Mouse (Mus musculus): Measurements from ENCODE around the gene Bcorl1. TPM values are rescaled to one million over a fixed set of nuclear protein-coding genes. Genes with fewer than 3 reads are reported as not detected.

Gene Bcorl1
- polyA plus RNA-seq (2017; shearing (Covaris generic)): 1.3 TPM

DNA sequence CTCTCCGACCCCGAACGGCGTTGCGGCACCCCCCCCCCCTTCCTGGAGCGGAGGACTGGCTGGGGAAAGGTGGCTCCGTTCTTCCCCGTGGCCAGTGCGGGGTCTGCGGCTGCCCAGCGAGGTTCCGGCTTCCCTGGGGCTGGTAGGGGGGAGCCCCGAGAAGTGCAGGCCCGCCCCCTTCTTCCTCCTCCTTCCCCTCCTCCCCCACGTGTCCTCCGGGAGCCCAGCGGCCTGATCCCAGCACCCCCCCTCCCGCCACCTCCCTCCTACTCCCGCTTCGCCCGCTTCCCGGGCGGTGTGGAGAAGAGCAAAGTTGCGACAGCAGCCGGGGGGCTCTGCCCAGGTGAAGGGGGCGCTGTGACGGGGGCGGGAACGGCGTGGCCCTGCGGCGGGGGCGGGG is at the start of gene Bcorl1:
Gene Bcorl1 (plus strand): TSS at position 218 of the 400 bp plus-strand sequence.

Other genes starting within 250 kb of the Bcorl1 start
- 0.23 TPM for gene Xpnpep2, start 232.6 kb upstream of the Bcorl1 start, polyA plus RNA-seq (2017; shearing (Covaris generic))
- gene Sash3, start 194.9 kb upstream of the Bcorl1 start, polyA plus RNA-seq (2017; shearing (Covaris generic)): 417 TPM
- gene Zdhhc9, start 132.5 kb upstream of the Bcorl1 start, polyA plus RNA-seq (2017; shearing (Covaris generic)): 32.0 TPM
- 22.1 TPM for gene Utp14a, start 84.5 kb upstream of the Bcorl1 start, polyA plus RNA-seq (2017; shearing (Covaris generic))
- 80.5 TPM for gene Elf4, start 121.8 kb downstream of the Bcorl1 start, polyA plus RNA-seq (2017; shearing (Covaris generic))
- 44.2 TPM for gene Aifm1, start 172.2 kb downstream of the Bcorl1 start, polyA plus RNA-seq (2017; shearing (Covaris generic))
- 0.41 TPM for gene Rab33a, start 177.9 kb downstream of the Bcorl1 start, polyA plus RNA-seq (2017; shearing (Covaris generic))

Measured in CD4-positive, CD25-positive, alpha-beta regulatory T cell (primary cell).